Mouse (Mus musculus) CH12.LX (cell line): ENCODE results near the gene Tceal3. TPM values are rescaled to one million over a fixed set of nuclear protein-coding genes. Genes with fewer than 3 reads are reported as not detected.

Experiments
- polyA plus RNA-seq: library from polyadenylated mRNA; unstranded; fragments of >175 nt; gene quantifications from 2 replicates; pipeline ENCODE4 v1.2.1, GENCODE M21; 2012; ENCODE audit warnings: low read depth; ENCODE audit not compliant: insufficient read length
- total RNA-seq, 2 experiments: library from RNA; depleted of rRNA; stranded (reverse); fragments of 300-350 nt in 1 of 2; fragments of >200 nt in 1 of 2; gene quantifications; 2 replicates each; pipeline ENCODE4 v1.2.3; 2012 to 2014

The Tceal3 gene
- total and polyA plus RNA-seq, 3 experiments = not detected

Other genes with a start within 250 kb of the Tceal3 start
- not detected in 2 replicates for gene Kir3dl1, start 72.8 kb upstream of the Tceal3 start, total RNA-seq (2012; rRNA removed)
- not detected in 2 replicates for gene Kir3dl1, start 72.8 kb upstream of the Tceal3 start, total RNA-seq (2014; rRNA removed)
- gene Kir3dl1, start 72.8 kb upstream of the Tceal3 start, polyA plus RNA-seq = not detected in 2 replicates
- gene Kir3dl2, start 46.8 kb upstream of the Tceal3 start, total RNA-seq (2012; rRNA removed) = not detected in 2 replicates
- gene Kir3dl2, start 46.8 kb upstream of the Tceal3 start, total RNA-seq (2014; rRNA removed) = not detected in 2 replicates
- not detected in 2 replicates for gene Kir3dl2, start 46.8 kb upstream of the Tceal3 start, polyA plus RNA-seq
- 0.08 TPM in 2 replicates for gene Tceal1, start 117.1 kb downstream of the Tceal3 start, total RNA-seq (2012; rRNA removed)
- gene Tceal1, start 117.1 kb downstream of the Tceal3 start, total RNA-seq (2014; rRNA removed) = not detected in 2 replicates
- not detected in 2 replicates for gene Tceal1, start 117.1 kb downstream of the Tceal3 start, polyA plus RNA-seq
- gene Morf4l2, start 152.8 kb downstream of the Tceal3 start, total RNA-seq (2012; rRNA removed) = 189 and 254 TPM in 2 replicates
- 585 and 613 TPM in 2 replicates for gene Morf4l2, start 152.8 kb downstream of the Tceal3 start, total RNA-seq (2014; rRNA removed)
- 358 and 445 TPM in 2 replicates for gene Morf4l2, start 152.8 kb downstream of the Tceal3 start, polyA plus RNA-seq
- not detected in 2 replicates for gene Glra4, start 189.3 kb downstream of the Tceal3 start, total RNA-seq (2012; rRNA removed)
- not detected in 2 replicates for gene Glra4, start 189.3 kb downstream of the Tceal3 start, total RNA-seq (2014; rRNA removed)
- gene Glra4, start 189.3 kb downstream of the Tceal3 start, polyA plus RNA-seq = not detected in 2 replicates
- gene Plp1, start 231.8 kb downstream of the Tceal3 start, total RNA-seq (2012; rRNA removed) = 0.76 and 1.2 TPM in 2 replicates
- 1.4 and 1.7 TPM in 2 replicates for gene Plp1, start 231.8 kb downstream of the Tceal3 start, total RNA-seq (2014; rRNA removed)
- gene Plp1, start 231.8 kb downstream of the Tceal3 start, polyA plus RNA-seq = 1.3 and 1.5 TPM in 2 replicates